Mouse (Mus musculus) hindbrain, embryonic 15.5 days (tissue): ENCODE measurements at regions not wholly inside any gene's neighbourhood (a gene's known extent, or its start where the extent isn't known, plus 50 kb on each side); places are given as distances from the start of the nearest gene placed in this dataset.
A peak's percentile ranks its signal among the peaks of the same experiment; 100 is the strongest.

Experiments used
- ATAC-seq: fragments of 200-750 bp; cut with Nextera tagmentation; 2 replicates; pipeline ENCODE4 v1.8.0; 2017; ENCODE audit warnings: low read depth, moderate number of reproducible peaks, moderate TSS enrichment; ENCODE audit not compliant: low FRiP score
- H3K27ac ChIP-seq: fragments of 300-500 bp; sonication (generic); replicated peaks from 2 replicates; pipeline ENCODE4 v1.5.1; 2015; ENCODE audit warnings: mild to moderate bottlenecking, inconsistent platforms
- H3K27me3 ChIP-seq: fragments of 300-500 bp; sonication (generic); 2 replicates; pipeline ENCODE4 v1.6.1; 2015; ENCODE audit warnings: control low read depth, inconsistent platforms
- H3K36me3 ChIP-seq: fragments of 300-500 bp; sonication (generic); 2 replicates; pipeline ENCODE4 v1.6.1; 2015; ENCODE audit warnings: control low read depth, inconsistent platforms
- H3K4me1 ChIP-seq: fragments of 300-500 bp; sonication (generic); replicated peaks from 2 replicates; pipeline ENCODE4 v1.6.1; 2015; ENCODE audit warnings: control low read depth, inconsistent platforms
- H3K4me2 ChIP-seq: fragments of 300-500 bp; sonication (generic); 2 replicates; pipeline ENCODE4 v1.6.1; 2015; ENCODE audit warnings: moderate library complexity, mild to moderate bottlenecking, inconsistent platforms
- H3K4me3 ChIP-seq: fragments of 300-500 bp; sonication (generic); 2 replicates; pipeline ENCODE4 v1.5.1; 2015; ENCODE audit warnings: mild to moderate bottlenecking, inconsistent platforms
- H3K9ac ChIP-seq: fragments of 300-500 bp; sonication (generic); 2 replicates; pipeline ENCODE4 v1.6.1; 2015; ENCODE audit warnings: inconsistent platforms
- H3K9me3 ChIP-seq: fragments of 300-500 bp; sonication (generic); 2 replicates; pipeline ENCODE4 v1.6.1; 2016; ENCODE audit warnings: control low read depth, inconsistent platforms
- WGBS: fragments of 180-500 bp; shearing (Covaris S2); methylation state at CpG from one replicate; pipeline ENCODE4 v1.1.7; 2015; 5-methylcytosine and 5-hydroxymethylcytosine counted together

- H3K4me2 ChIP-seq, result no peak overlapping the region
- H3K4me1 ChIP-seq, result no peaks in the 10 kb centered on the region
- H3K4me3 ChIP-seq, result no peak overlapping the region
- no peak for ATAC-seq
- H3K9me3 ChIP-seq, result no peaks in the 10 kb centered on the region
- no peak overlapping the region for H3K9ac ChIP-seq
- H3K36me3 ChIP-seq, result no peaks in the 10 kb centered on the region
- H3K27me3 ChIP-seq, result no peaks in the 10 kb centered on the region
- WGBS, result 19% methylated on average over 2 of the region's 2 CpGs
- H3K27ac ChIP-seq, result no peak overlapping the region
Observed at GRCm38 (mm10) chr12:68242683-68243082, 916.3 kb downstream of the Rps29 start.

DNA sequence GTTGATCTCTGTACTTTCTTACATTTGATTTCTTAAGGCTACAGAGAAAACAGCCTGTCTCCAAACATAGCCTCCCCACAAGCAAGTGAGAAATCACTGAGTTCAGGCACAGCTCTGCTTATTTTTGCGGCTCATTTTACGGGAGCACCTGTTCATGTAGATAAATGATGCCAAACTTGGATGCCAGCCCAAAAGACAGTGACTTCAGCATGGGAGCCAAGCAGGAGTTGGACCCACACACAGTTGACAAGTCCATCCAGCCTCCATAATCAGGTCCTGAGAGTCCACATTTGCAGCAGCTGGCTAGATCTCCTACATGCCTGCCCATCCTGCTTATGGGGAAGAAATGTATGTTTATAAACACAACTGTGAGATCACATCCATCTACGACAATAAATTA is 927.2 kb downstream of the Rps29 start:
- WGBS, result 80% methylated on average over 3 of the region's 3 CpGs
- H3K9me3 ChIP-seq, result no peaks in the 10 kb centered on the region
- ATAC-seq, result 0 out of 2 replicates have a peak, but pooled peaks have one; percentile 45

GRCm38 (mm10) chr12:68217091-68217490 is 941.9 kb downstream of the Rps29 start:
- Histone ChIP-seq H3K4me3 (no peak overlapping the region), H3K4me1 (no peaks in the 10 kb centered on the region)
- no peak for ATAC-seq

More for the DNA sequence above, 927.2 kb downstream of the Rps29 start:
- no peak overlapping the region for H3K4me3 ChIP-seq
- H3K27me3 ChIP-seq, result no peaks in the 10 kb centered on the region
- H3K9ac ChIP-seq, result no peak overlapping the region
- H3K36me3 ChIP-seq, result no peaks in the 10 kb centered on the region
- no peaks in the 10 kb centered on the region for H3K4me1 ChIP-seq
- no peak overlapping the region for H3K4me2 ChIP-seq
- H3K27ac ChIP-seq, result no peak overlapping the region

GRCm38 (mm10) chr12:68208302-68208701 is 950.7 kb downstream of the Rps29 start:
- Histone ChIP-seq H3K36me3 (no peaks in the 10 kb centered on the region), H3K4me3 (no peak overlapping the region), H3K9me3 (no peaks in the 10 kb centered on the region), H3K4me2 (no peak overlapping the region), H3K4me1 (no peaks in the 10 kb centered on the region), H3K9ac (no peak overlapping the region), H3K27ac (no peak overlapping the region), H3K27me3 (no peaks in the 10 kb centered on the region)
- no peak for ATAC-seq
- WGBS, result 72% methylated on average over 10 of the region's 10 CpGs

More at GRCm38 (mm10) chr12:68217091-68217490, 941.9 kb downstream of the Rps29 start:
- WGBS, result 53% methylated on average over 4 of the region's 4 CpGs
- Histone ChIP-seq H3K9ac (no peak overlapping the region), H3K4me2 (no peak overlapping the region), H3K9me3 (no peaks in the 10 kb centered on the region), H3K27ac (no peak overlapping the region), H3K36me3 (no peaks in the 10 kb centered on the region), H3K27me3 (no peaks in the 10 kb centered on the region)

DNA sequence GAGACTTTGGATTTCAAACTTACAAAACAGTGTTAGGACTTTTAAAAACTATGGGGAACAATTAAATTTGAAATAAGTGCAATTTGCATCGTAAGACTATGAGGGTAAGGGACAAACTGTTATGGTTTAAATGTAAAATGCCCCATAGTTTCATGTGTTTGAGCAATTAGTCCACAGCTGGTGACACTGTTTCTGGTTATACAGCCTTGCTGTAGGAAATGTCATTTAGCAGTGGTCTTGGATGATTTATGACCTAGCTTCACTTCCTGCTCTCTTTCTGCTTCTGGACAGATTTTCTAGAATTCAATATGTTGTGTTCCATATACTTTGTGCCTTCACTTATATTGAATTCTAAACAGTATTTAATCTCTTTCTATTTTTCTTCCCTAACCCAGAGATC is 961.5 kb upstream of the Mdga2 start:
- no peak for ATAC-seq
- H3K27ac ChIP-seq, result no peak overlapping the region
- no peaks in the 10 kb centered on the region for H3K27me3 ChIP-seq
- no peaks in the 10 kb centered on the region for H3K4me1 ChIP-seq
- H3K4me3 ChIP-seq, result no peak overlapping the region
- H3K9me3 ChIP-seq, result no peaks in the 10 kb centered on the region
- 89% methylated on average over 1 of the region's 1 CpGs for WGBS
- H3K36me3 ChIP-seq, result no peaks in the 10 kb centered on the region
- H3K9ac ChIP-seq, result no peak overlapping the region
- no peak overlapping the region for H3K4me2 ChIP-seq

GRCm38 (mm10) chr12:68161317-68161716 is 939.0 kb upstream of the Mdga2 start:
- 86% methylated on average over 2 of the region's 2 CpGs for WGBS
- H3K27ac ChIP-seq, result no peak overlapping the region
- no peaks in the 10 kb centered on the region for H3K9me3 ChIP-seq
- no peaks in the 10 kb centered on the region for H3K36me3 ChIP-seq
- no peaks in the 10 kb centered on the region for H3K4me1 ChIP-seq
- H3K9ac ChIP-seq, result no peak overlapping the region
- no peaks in the 10 kb centered on the region for H3K27me3 ChIP-seq
- ATAC-seq, result no peak
- no peak overlapping the region for H3K4me2 ChIP-seq
- H3K4me3 ChIP-seq, result no peak overlapping the region

DNA sequence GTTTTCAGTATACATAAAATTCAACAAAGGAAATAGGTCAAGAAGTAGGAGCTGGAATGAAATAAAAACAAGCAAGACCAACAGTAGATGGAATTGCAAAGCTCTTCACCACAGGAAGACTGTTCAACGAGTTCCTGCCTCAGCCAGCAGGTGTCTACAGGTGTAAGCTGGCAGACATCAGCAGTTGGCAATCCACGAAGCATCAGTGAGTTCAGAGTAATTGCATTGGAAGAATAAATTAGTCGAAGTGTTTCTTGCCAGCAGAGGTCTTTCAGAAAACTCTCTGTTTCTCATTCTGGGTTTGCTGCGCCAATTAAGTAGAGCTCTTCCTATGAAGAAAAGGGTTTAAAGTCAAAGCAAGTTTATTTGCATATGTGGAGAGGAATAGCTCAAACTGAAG is 925.7 kb upstream of the Mdga2 start:
- Histone ChIP-seq H3K4me3 (no peak overlapping the region), H3K9me3 (no peaks in the 10 kb centered on the region), H3K4me2 (no peak overlapping the region), H3K27ac (no peak overlapping the region), H3K27me3 (no peaks in the 10 kb centered on the region), H3K4me1 (no peaks in the 10 kb centered on the region), H3K36me3 (no peaks in the 10 kb centered on the region), H3K9ac (no peak overlapping the region)
- ATAC-seq, result no peak
- WGBS, result 39% methylated on average over 4 of the region's 4 CpGs

DNA sequence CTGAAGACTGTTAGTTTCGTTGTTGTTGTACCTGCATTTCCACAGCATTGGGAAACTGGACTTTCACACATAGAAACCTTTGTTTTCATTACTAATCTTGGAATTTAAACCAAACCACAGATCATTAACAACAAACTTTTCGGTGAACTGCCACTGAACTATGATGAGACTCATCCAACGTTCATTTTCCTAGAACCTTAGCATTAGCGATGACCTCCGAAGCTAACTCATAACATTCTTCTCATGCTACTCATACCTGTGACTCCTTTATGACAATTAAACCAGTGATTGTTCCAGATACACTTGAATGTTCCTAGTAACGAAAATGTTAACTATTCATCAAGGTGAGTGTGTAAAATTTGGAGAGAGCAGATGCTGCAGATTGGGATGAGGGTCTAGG is 917.5 kb upstream of the Mdga2 start:
- Histone ChIP-seq H3K4me2 (no peak overlapping the region), H3K4me1 (no peaks in the 10 kb centered on the region), H3K27me3 (no peaks in the 10 kb centered on the region), H3K4me3 (no peak overlapping the region), H3K36me3 (no peaks in the 10 kb centered on the region), H3K27ac (no peak overlapping the region), H3K9ac (no peak overlapping the region), H3K9me3 (no peaks in the 10 kb centered on the region)
- no peak for ATAC-seq
- WGBS, result 86% methylated on average over 6 of the region's 6 CpGs

- Histone ChIP-seq H3K4me3 (no peak overlapping the region), H3K4me1 (no peaks in the 10 kb centered on the region), H3K9ac (no peak overlapping the region), H3K36me3 (no peaks in the 10 kb centered on the region), H3K4me2 (no peak overlapping the region), H3K27me3 (no peaks in the 10 kb centered on the region), H3K9me3 (no peaks in the 10 kb centered on the region), H3K27ac (no peak overlapping the region)
- no peak for ATAC-seq
Observed at GRCm38 (mm10) chr12:68131776-68132175, 909.4 kb upstream of the Mdga2 start.

DNA sequence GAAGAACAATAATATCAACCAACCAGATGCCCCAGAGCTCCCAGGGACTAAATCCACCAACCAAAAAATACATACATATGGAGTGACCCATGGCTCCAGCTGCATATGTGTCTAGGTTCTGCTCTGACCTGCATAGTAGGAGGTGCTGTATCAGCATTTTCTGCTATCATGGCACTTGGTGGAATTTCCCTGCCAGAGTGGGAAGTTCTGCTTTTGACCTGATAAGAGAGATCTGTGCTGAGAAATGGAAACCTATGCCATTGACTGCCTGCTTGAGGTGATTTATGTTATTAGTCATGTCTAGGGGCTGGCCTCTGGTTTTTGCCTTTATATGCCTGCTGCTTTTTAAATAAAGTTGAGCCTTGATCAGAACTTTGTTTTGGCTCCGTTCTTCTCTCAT is 893.4 kb upstream of the Mdga2 start:
- ATAC-seq, result no peak
- Histone ChIP-seq H3K4me1 (no peaks in the 10 kb centered on the region), H3K27me3 (no peaks in the 10 kb centered on the region), H3K4me3 (no peak overlapping the region), H3K4me2 (no peak overlapping the region), H3K36me3 (no peaks in the 10 kb centered on the region), H3K9me3 (no peaks in the 10 kb centered on the region), H3K9ac (no peak overlapping the region), H3K27ac (no peak overlapping the region)
- 70% methylated on average over 1 of the region's 1 CpGs for WGBS
